Mouse (Mus musculus): ENCODE results near the gene Gm9936. TPM values are rescaled to one million over a fixed set of nuclear protein-coding genes. Genes with fewer than 3 reads are reported as not detected.
A peak's percentile ranks its signal among the peaks of the same experiment; 100 is the strongest.

Gm9936 gene
- polyA plus RNA-seq, 1 experiment from 2014 or later: 0.22 TPM

GRCm38 (mm10) chr5:114825978-114826691 is 32.3 kb downstream of the Gm9936 start:
- Histone ChIP-seq H3K36me3 (ENCODE audit: control insufficient read depth, insufficient read depth, low read length) (peaks cover 7% of the 10 kb centered on the region), H3K9me3 (ENCODE audit: control insufficient read depth, low read length) (peaks cover 12% of the 10 kb centered on the region; the same call in 1 of the 2 replicates), H3K27me3 (replicated peaks; ENCODE audit: control insufficient read depth, insufficient read depth, low read length) (no peaks in the 10 kb centered on the region), H3K27ac (replicated peaks; ENCODE audit: low read depth, low read length) (no peak overlapping the region), H3K9ac (ENCODE audit: low read depth, low read length) (peak overlapping the region; percentile 56), H3K4me2 (ENCODE audit: low read depth, low read length) (peak overlapping the region; percentile 69), H3K4me1 (ENCODE audit: control insufficient read depth, insufficient read depth, low read length) (0 out of 2 replicates have a peak, but pooled peaks cover 3% of the 10 kb centered on the region), H3K4me3 (ENCODE audit: low read depth, low read length) (peak overlapping the region; percentile 40)
- DNase-seq (ENCODE audit: low spot score): peak; percentile 94
- WGBS: 8% methylated on average over 23 of the region's 27 CpGs
- peak; percentile 88 for ATAC-seq (ENCODE audit: low read depth)

GRCm38 (mm10) chr5:114824197-114824596 is 34.3 kb downstream of the Gm9936 start:
- DNase-seq (ENCODE audit: low spot score): no peak
- Histone ChIP-seq H3K9me3 (ENCODE audit: control insufficient read depth, low read length) (peaks cover 12% of the 10 kb centered on the region; the same call in 1 of the 2 replicates), H3K36me3 (ENCODE audit: control insufficient read depth, insufficient read depth, low read length) (peaks cover 7% of the 10 kb centered on the region), H3K4me1 (ENCODE audit: control insufficient read depth, insufficient read depth, low read length) (0 out of 2 replicates have a peak, but pooled peaks cover 3% of the 10 kb centered on the region), H3K4me3 (ENCODE audit: low read depth, low read length) (no peak overlapping the region), H3K4me2 (ENCODE audit: low read depth, low read length) (0 out of 2 replicates have a peak overlapping the region, but pooled peaks have one; percentile 8), H3K27ac (replicated peaks; ENCODE audit: low read depth, low read length) (no peak overlapping the region), H3K9ac (ENCODE audit: low read depth, low read length) (no peak overlapping the region), H3K27me3 (replicated peaks; ENCODE audit: control insufficient read depth, insufficient read depth, low read length) (no peaks in the 10 kb centered on the region)
- WGBS: 19% methylated on average over 9 of the region's 9 CpGs
- ATAC-seq (ENCODE audit: low read depth): no peak

DNA sequence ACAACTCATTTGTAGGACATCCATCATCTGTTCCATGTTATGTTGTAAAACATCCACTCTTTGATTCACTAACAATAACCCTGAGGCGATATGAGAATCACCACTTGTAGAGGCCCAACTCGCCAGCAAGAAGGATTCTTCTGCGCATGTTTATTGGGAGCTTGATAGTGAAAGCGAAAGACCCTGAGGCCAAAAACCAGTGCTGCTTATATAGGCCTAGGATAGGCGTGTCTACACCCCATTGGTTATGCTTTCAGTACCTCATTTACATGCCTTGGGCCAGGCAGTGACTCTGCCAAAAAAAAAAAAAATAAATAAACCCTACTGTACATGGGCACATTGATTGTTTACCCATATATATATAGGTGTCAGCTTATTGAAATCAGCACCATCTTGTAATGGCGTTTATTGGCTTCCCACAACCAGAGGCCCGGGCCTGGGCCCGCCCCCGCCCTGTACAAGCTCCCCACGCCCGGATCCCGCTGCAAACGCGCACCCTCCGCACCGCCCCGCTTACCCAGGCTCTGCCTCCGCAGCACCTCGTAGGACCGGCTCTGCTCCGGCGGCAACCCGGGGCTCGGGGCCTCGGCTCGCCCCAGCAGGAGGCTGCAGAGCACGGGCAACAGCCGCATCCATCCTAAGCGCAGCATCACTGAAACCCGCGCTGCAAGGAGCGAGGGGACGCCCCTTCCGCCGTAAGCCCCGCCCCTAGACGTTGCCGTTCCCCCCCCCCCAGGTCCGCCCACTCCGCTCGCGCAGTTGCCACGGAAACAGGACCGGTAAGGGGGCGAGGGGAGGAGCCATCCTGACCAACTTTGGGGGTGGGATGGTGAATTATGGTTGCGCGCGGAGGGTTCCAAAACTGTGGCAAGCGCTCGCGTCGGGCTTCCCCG is 35.4 kb downstream of the Gm9936 start, which contains the start of gene 1500011B03Rik:
Gene 1500011B03Rik (minus strand): TSS at position 673 of the 893 bp plus-strand sequence.
- ATAC-seq (ENCODE audit: low read depth) (peak; percentile 88), DNase-seq (ENCODE audit: low spot score) (peak; percentile 93)
- H3K36me3 ChIP-seq (ENCODE audit: control insufficient read depth, insufficient read depth, low read length): peaks cover 7% of the 10 kb centered on the region
- peaks cover 12% of the 10 kb centered on the region; the same call in 1 of the 2 replicates for H3K9me3 ChIP-seq (ENCODE audit: control insufficient read depth, low read length)
- WGBS: 9% methylated on average over 38 of the region's 53 CpGs
- H3K9ac ChIP-seq (ENCODE audit: low read depth, low read length): peak within 1 kb of the TSS; percentile 65
- H3K4me2 ChIP-seq (ENCODE audit: low read depth, low read length): peak within 1 kb of the TSS; percentile 53
- no peaks in the 10 kb centered on the region for H3K27me3 ChIP-seq (replicated peaks; ENCODE audit: control insufficient read depth, insufficient read depth, low read length)
- H3K27ac ChIP-seq (replicated peaks; ENCODE audit: low read depth, low read length): peak within 1 kb of the TSS; percentile 69
- H3K4me1 ChIP-seq (ENCODE audit: control insufficient read depth, insufficient read depth, low read length): 0 out of 2 replicates have a peak, but pooled peaks cover 3% of the 10 kb centered on the region
- peak within 1 kb of the TSS; percentile 59 for H3K4me3 ChIP-seq (ENCODE audit: low read depth, low read length)

DNA sequence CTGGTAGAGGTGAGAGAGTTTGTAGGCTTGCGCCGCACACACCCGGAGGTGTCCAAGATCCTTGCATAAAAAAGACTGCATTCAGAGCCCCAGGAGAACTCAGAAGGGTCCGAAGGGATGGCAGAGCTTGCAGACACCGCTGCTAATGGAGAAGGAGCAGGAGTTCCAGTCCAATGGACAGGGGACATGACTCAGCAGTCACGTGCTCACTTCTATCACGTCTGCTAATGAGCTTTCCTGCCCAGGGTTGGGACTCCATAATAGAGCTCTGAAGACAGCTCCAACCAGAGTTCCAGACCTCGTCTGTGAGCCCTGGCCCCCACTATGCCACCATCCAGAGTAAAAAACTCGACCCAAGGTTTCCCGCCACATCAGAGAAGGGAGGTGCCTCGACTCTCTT is 40.4 kb downstream of the Gm9936 start:
- Histone ChIP-seq H3K4me2 (ENCODE audit: low read depth, low read length) (no peak overlapping the region), H3K4me1 (ENCODE audit: control insufficient read depth, insufficient read depth, low read length) (no peaks in the 10 kb centered on the region), H3K4me3 (ENCODE audit: low read depth, low read length) (no peak overlapping the region), H3K9ac (ENCODE audit: low read depth, low read length) (no peak overlapping the region), H3K36me3 (ENCODE audit: control insufficient read depth, insufficient read depth, low read length) (peaks cover 7% of the 10 kb centered on the region), H3K27me3 (replicated peaks; ENCODE audit: control insufficient read depth, insufficient read depth, low read length) (no peaks in the 10 kb centered on the region), H3K9me3 (ENCODE audit: control insufficient read depth, low read length) (peaks cover 18% of the 10 kb centered on the region; the same call in 1 of the 2 replicates), H3K27ac (replicated peaks; ENCODE audit: low read depth, low read length) (no peak overlapping the region)
- no peak for DNase-seq (ENCODE audit: low spot score)
- ATAC-seq (ENCODE audit: low read depth): no peak
- 83% methylated on average over 11 of the region's 11 CpGs for WGBS

DNA sequence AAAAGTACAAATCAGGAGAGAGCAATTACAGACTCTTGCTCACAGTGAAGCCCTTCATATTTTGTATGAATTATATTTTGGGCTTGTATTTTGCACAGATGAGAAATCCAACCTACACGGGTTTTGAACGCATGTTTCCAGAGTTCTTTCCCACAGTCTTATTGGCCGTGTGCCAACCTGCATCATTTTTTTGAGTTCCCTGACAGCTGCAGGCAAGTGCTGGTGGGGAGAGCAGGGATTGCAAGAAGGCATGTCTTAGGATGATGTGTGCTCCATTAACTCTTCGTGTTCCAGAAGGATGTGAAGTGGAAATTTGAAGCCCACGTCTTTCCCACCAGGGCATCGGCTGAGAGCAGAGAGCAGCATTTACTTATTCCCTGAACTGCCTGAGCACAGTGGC is 41.9 kb downstream of the Gm9936 start:
- WGBS: 58% methylated on average over 6 of the region's 6 CpGs
- no peaks in the 10 kb centered on the region for H3K27me3 ChIP-seq (replicated peaks; ENCODE audit: control insufficient read depth, insufficient read depth, low read length)
- H3K9ac ChIP-seq (ENCODE audit: low read depth, low read length): no peak overlapping the region
- DNase-seq (ENCODE audit: low spot score) (peak; percentile 42), ATAC-seq (ENCODE audit: low read depth) (no peak)
- no peak overlapping the region for H3K4me2 ChIP-seq (ENCODE audit: low read depth, low read length)
- 0 out of 2 replicates have a peak, but pooled peaks cover 8% of the 10 kb centered on the region for H3K9me3 ChIP-seq (ENCODE audit: control insufficient read depth, low read length)
- no peak overlapping the region for H3K27ac ChIP-seq (replicated peaks; ENCODE audit: low read depth, low read length)
- H3K4me1 ChIP-seq (ENCODE audit: control insufficient read depth, insufficient read depth, low read length): peaks cover 4% of the 10 kb centered on the region; the same call in 1 of the 2 replicates
- H3K4me3 ChIP-seq (ENCODE audit: low read depth, low read length): no peak overlapping the region
- peaks cover 5% of the 10 kb centered on the region for H3K36me3 ChIP-seq (ENCODE audit: control insufficient read depth, insufficient read depth, low read length)

- 0 out of 2 replicates have a peak, but pooled peaks cover 6% of the 10 kb centered on the region for H3K9me3 ChIP-seq (ENCODE audit: control insufficient read depth, low read length)
Observed at GRCm38 (mm10) chr5:114813525-114814181, 44.8 kb downstream of the Gm9936 start.

DNA sequence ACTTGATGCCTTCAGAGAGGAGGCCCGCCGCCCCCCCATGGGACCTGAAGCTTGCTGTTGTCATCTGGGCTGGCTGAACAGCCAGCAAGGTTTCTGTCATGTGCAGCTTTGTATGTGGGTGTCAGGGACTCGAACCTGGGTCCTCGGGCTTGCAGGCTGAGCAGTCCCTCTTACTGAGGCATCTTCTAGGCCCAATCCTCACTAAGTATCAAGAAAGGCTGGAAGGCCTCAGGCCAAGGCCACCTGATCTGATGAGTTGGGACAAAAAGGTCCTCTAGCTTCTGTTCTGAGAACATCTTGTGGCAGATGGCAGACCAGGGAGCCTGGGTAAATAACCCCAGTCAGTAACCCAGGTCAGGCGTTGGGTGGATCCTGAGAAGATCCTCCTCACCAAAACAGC is 48.7 kb downstream of the Gm9936 start:
- H3K4me3 ChIP-seq (ENCODE audit: low read depth, low read length): no peak overlapping the region
- H3K9ac ChIP-seq (ENCODE audit: low read depth, low read length): no peak overlapping the region
- peaks cover 35% of the 10 kb centered on the region for H3K36me3 ChIP-seq (ENCODE audit: control insufficient read depth, insufficient read depth, low read length)
- ATAC-seq (ENCODE audit: low read depth) (no peak), DNase-seq (ENCODE audit: low spot score) (no peak)
- peaks cover 4% of the 10 kb centered on the region; the same call in 1 of the 2 replicates for H3K4me1 ChIP-seq (ENCODE audit: control insufficient read depth, insufficient read depth, low read length)
- no peak overlapping the region for H3K27ac ChIP-seq (replicated peaks; ENCODE audit: low read depth, low read length)
- H3K9me3 ChIP-seq (ENCODE audit: control insufficient read depth, low read length): no peaks in the 10 kb centered on the region
- H3K27me3 ChIP-seq (replicated peaks; ENCODE audit: control insufficient read depth, insufficient read depth, low read length): no peaks in the 10 kb centered on the region
- WGBS: 96% methylated on average over 5 of the region's 5 CpGs
- H3K4me2 ChIP-seq (ENCODE audit: low read depth, low read length): no peak overlapping the region

More at GRCm38 (mm10) chr5:114813525-114814181, 44.8 kb downstream of the Gm9936 start:
- DNase-seq (ENCODE audit: low spot score) (peak; percentile 94), ATAC-seq (ENCODE audit: low read depth) (peak; percentile 96)
- Histone ChIP-seq H3K27ac (replicated peaks; ENCODE audit: low read depth, low read length) (peak overlapping the region; percentile 90), H3K4me2 (ENCODE audit: low read depth, low read length) (peak overlapping the region; percentile 56), H3K9ac (ENCODE audit: low read depth, low read length) (peak overlapping the region; percentile 88), H3K4me3 (ENCODE audit: low read depth, low read length) (peak overlapping the region; percentile 90), H3K4me1 (ENCODE audit: control insufficient read depth, insufficient read depth, low read length) (peaks cover 4% of the 10 kb centered on the region; the same call in 1 of the 2 replicates), H3K36me3 (ENCODE audit: control insufficient read depth, insufficient read depth, low read length) (peaks cover 12% of the 10 kb centered on the region), H3K27me3 (replicated peaks; ENCODE audit: control insufficient read depth, insufficient read depth, low read length) (no peaks in the 10 kb centered on the region)
- WGBS: under 1% methylated on average over 42 of the region's 50 CpGs

Measured in embryonic facial prominence, embryonic 14.5 days (tissue).